Mouse (Mus musculus): ENCODE measurements at regions not wholly inside any gene's neighbourhood (a gene's known extent, or its start where the extent isn't known, plus 50 kb on each side); places are given as distances from the start of the nearest gene placed in this dataset.

GRCm38 (mm10) chr8:126733779-126734178 lies 140.0 kb upstream of the Irf2bp2 start:
- TF ChIP-seq CTCF (IDR thresholded peaks at IDR 0.05; ENCODE audit: extremely low read depth, insufficient read length, insufficient replicate concordance, low read depth, low read length): no peak
- TF ChIP-seq POLR2A (IDR thresholded peaks at IDR 0.05; ENCODE audit: low read depth, low read length): no peak

All from small intestine, adult 2 months (tissue).